Mouse (Mus musculus) forebrain, postnatal 0 days (tissue): ENCODE measurements at regions not wholly inside any gene's neighbourhood (a gene's known extent, or its start where the extent isn't known, plus 50 kb on each side); places are given as distances from the start of the nearest gene placed in this dataset.

Source experiments
- ATAC-seq: fragments of 200-750 bp; cut with Nextera tagmentation; 2 replicates; pipeline ENCODE4 v1.8.0; 2017; ENCODE audit warnings: mild to moderate bottlenecking, moderate library complexity
- DNase-seq: peaks from one replicate; pipeline ENCODE4 v3.0.0-alpha.2; 2015
- H3K27ac ChIP-seq: fragments of 300-500 bp; sonication (generic); 2 replicates; pipeline ENCODE4 v1.5.1; 2014; ENCODE audit warnings: low read depth, mild to moderate bottlenecking, antibody characterized with exemption, low read length, moderate library complexity, mixed read lengths
- H3K27me3 ChIP-seq: fragments of 300-500 bp; sonication (generic); 2 replicates; pipeline ENCODE4 v1.6.1; 2014; ENCODE audit warnings: mild to moderate bottlenecking, low read length, mixed read lengths; ENCODE audit not compliant: insufficient read depth
- H3K36me3 ChIP-seq: fragments of 300-500 bp; sonication (generic); 2 replicates; pipeline ENCODE4 v1.6.1; 2014; ENCODE audit warnings: mild to moderate bottlenecking, moderate library complexity; ENCODE audit not compliant: insufficient read depth
- H3K4me1 ChIP-seq: fragments of 300-500 bp; sonication (generic); 2 replicates; pipeline ENCODE4 v1.6.1; 2014; ENCODE audit warnings: antibody characterized with exemption; ENCODE audit not compliant: insufficient read depth
- H3K4me2 ChIP-seq: fragments of 300-500 bp; sonication (generic); 2 replicates; pipeline ENCODE4 v1.6.1; 2014; ENCODE audit warnings: low read depth, mild to moderate bottlenecking, moderate library complexity
- H3K4me3 ChIP-seq: fragments of 300-500 bp; sonication (generic); 2 replicates; pipeline ENCODE4 v1.5.1; 2014; ENCODE audit warnings: low read depth, low read length, mixed read lengths
- H3K9ac ChIP-seq: fragments of 300-500 bp; sonication (generic); 2 replicates; pipeline ENCODE4 v1.6.1; 2014; ENCODE audit warnings: mild to moderate bottlenecking
- H3K9me3 ChIP-seq: fragments of 300-500 bp; sonication (generic); 2 replicates; pipeline ENCODE4 v1.6.1; 2016; ENCODE audit warnings: low read length
- CTCF ChIP-seq: sonication (generic); IDR thresholded peaks from 2 replicates; pipeline ENCODE4 v1.5.1; 2016; ENCODE audit warnings: antibody characterized with exemption, control low read depth, low read depth
- WGBS: fragments of 180-500 bp; shearing (Covaris S2); extraction: QIAGEN DNeasy Blood & Tissue Kit; methylation state at CpG from one replicate; pipeline ENCODE4 v1.1.7; 2014; 5-methylcytosine and 5-hydroxymethylcytosine counted together

DNA sequence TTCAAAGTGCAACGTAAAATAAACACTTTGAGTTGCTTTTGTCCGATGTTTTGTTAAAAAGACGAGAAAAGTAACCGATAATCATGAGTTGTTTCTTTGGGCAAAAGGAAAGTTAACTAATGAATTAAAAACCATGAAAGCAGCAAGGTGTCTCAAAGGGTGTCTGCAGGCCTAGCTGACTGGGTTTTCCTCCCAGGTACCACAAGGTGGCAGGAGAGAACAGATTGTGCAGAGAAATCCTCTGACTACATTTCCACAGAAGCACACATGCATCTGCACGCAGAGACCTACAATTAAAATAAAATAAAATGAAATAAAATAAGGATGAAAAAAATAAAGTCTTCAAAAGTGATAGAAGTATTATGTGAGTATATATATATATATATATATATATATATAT is 212.4 kb upstream of the Foxg1 start:
- no peak overlapping the region for H3K27ac ChIP-seq
- no peak overlapping the region for H3K4me2 ChIP-seq
- WGBS: 55% methylated on average over 5 of the region's 5 CpGs
- no peak overlapping the region for H3K9ac ChIP-seq
- DNase-seq (peak; percentile 46), ATAC-seq (peak; percentile 43; the same call in 1 of the 2 replicates)
- no peaks in the 10 kb centered on the region for H3K4me1 ChIP-seq
- no peak overlapping the region for H3K4me3 ChIP-seq
- H3K36me3 ChIP-seq: no peaks in the 10 kb centered on the region
- peak; percentile 64 for TF ChIP-seq CTCF
- H3K9me3 ChIP-seq: no peaks in the 10 kb centered on the region
- no peaks in the 10 kb centered on the region for H3K27me3 ChIP-seq

DNA sequence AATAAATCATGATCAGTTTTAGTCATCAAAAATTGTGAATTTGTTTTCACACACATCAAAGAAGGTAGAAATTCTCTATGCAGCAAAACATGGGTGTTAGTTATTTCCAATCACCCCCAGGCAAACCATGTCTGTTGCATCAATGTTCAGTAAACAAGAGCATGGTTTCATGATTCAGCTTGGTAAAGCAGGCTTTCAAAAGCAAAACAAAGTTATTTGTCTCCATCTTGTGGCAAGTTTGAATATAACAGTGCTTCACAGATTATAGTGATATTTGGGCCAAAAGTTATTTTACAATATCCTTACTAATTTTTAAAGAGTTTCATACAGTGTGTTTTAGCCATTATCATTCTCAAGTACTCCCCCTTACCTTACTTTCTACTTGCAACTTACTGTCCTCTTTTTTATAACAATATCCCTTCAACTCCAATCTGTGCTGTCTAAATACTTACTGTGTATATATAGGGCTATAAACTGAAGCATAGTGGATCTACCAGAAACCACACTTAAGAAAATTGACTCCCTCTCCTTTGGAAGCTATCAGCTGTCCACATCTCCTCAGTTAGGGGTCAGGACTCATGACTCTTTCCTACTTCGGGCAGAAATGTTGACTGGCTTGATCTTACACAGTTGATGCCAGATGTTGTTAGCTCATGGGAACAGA is 211.3 kb upstream of the Foxg1 start:
- Histone ChIP-seq H3K27ac (no peak overlapping the region), H3K27me3 (no peaks in the 10 kb centered on the region), H3K9me3 (no peaks in the 10 kb centered on the region), H3K9ac (no peak overlapping the region), H3K4me3 (no peak overlapping the region), H3K4me2 (no peak overlapping the region), H3K4me1 (no peaks in the 10 kb centered on the region), H3K36me3 (no peaks in the 10 kb centered on the region)
- ATAC-seq (peak; percentile 60), DNase-seq (peak; percentile 67)
- 68% methylated on average over 1 of the region's 1 CpGs for WGBS
- TF ChIP-seq CTCF: peak; percentile 75

- TF ChIP-seq CTCF: no peak
- no peaks in the 10 kb centered on the region for H3K36me3 ChIP-seq
- no peak overlapping the region for H3K4me2 ChIP-seq
- no peak overlapping the region for H3K4me3 ChIP-seq
- no peaks in the 10 kb centered on the region for H3K4me1 ChIP-seq
- DNase-seq: no peak
- no peak overlapping the region for H3K9ac ChIP-seq
- no peaks in the 10 kb centered on the region for H3K9me3 ChIP-seq
- 42% methylated on average over 2 of the region's 2 CpGs for WGBS
- H3K27me3 ChIP-seq: no peaks in the 10 kb centered on the region
- ATAC-seq: no peak
- H3K27ac ChIP-seq: no peak overlapping the region
These were observed 191.1 kb upstream of the Foxg1 start for GRCm38 (mm10) chr12:49191348-49191747.

DNA sequence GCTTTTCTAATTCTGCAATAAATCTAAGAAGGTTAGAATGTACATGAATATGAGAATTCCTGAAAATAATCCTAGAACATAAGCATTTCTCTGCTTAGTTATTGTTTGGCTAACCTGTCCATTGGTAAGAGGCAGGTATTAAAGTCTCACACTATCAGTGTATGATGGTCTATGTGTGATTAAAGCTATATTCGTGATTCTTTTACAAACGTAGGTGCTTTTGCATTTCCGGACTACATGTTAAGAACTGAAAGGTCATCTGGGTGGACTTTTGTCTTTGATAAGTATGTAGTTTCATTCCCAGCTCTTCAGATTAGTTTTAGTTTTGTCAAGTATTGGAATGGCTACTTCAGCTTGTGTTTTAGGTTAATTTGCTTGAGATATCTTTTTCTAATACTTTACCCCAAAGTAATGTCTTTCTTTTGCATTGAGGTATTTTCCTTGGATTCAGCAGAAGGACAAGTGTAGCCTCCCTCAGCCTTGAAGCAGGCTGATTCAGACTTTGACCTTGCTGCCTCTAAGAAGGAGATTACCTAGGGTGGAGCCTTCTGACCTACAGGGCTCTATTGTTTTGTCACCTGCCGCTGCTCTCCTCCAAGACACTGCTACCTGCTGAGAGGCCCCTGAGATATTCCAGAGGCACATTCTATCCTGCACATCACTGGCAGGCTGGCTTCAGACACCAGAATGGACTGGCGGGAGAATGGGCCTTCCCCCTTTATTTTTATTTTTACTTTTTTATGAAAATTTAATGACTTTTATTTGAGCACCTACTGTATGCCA is 148.7 kb upstream of the Foxg1 start:
- 78% methylated on average over 5 of the region's 5 CpGs for WGBS
- no peak overlapping the region for H3K4me3 ChIP-seq

More for the DNA sequence above, 148.7 kb upstream of the Foxg1 start:
- DNase-seq: no peak
- ATAC-seq: no peak
- TF ChIP-seq CTCF: no peak
- H3K9ac ChIP-seq: no peak overlapping the region
- no peaks in the 10 kb centered on the region for H3K9me3 ChIP-seq
- H3K4me1 ChIP-seq: no peaks in the 10 kb centered on the region
- H3K36me3 ChIP-seq: no peaks in the 10 kb centered on the region
- no peak overlapping the region for H3K27ac ChIP-seq
- H3K27me3 ChIP-seq: no peaks in the 10 kb centered on the region
- no peak overlapping the region for H3K4me2 ChIP-seq
